Mouse (Mus musculus) kidney, adult 2 months (tissue): ENCODE data around the gene Ifngr1. TPM values are rescaled to one million over a fixed set of nuclear protein-coding genes. Genes with fewer than 3 reads are reported as not detected.

Experiments used
- DNase-seq: peaks from one replicate; pipeline ENCODE4 v3.0.0; 2021
- H3K27ac ChIP-seq: fragments of 200-500 bp; 2 replicates; pipeline ENCODE4 v1.5.1; 2012; ENCODE audit warnings: low read depth, low read length, control low read depth, inconsistent platforms; ENCODE audit not compliant: insufficient read depth
- H3K27me3 ChIP-seq: fragments of 200-500 bp; replicated peaks from 2 replicates; pipeline ENCODE4 v1.6.1; 2012; ENCODE audit warnings: mild to moderate bottlenecking, moderate library complexity, low read length, inconsistent platforms; ENCODE audit not compliant: control insufficient read depth, insufficient read depth
- H3K36me3 ChIP-seq: fragments of 200-500 bp; 2 replicates; pipeline ENCODE4 v1.6.1; 2012; ENCODE audit warnings: mild to moderate bottlenecking, moderate library complexity, low read length, inconsistent platforms; ENCODE audit not compliant: control insufficient read depth, insufficient read depth
- H3K4me1 ChIP-seq: fragments of 200-500 bp; 2 replicates; pipeline ENCODE4 v1.6.1; 2011; ENCODE audit warnings: low read length; ENCODE audit not compliant: control insufficient read depth, insufficient read depth
- H3K4me3 ChIP-seq: fragments of 200-500 bp; 2 replicates; pipeline ENCODE4 v1.5.1; 2011; ENCODE audit warnings: mild to moderate bottlenecking, low read depth, low read length, control low read depth; ENCODE audit not compliant: insufficient read depth
- CTCF ChIP-seq: fragments of 200-500 bp; conservative IDR thresholded peaks from 2 replicates; pipeline ENCODE4 v1.5.1; 2011; ENCODE audit warnings: low read depth, mild to moderate bottlenecking, control low read depth, low read length, moderate library complexity, mixed read lengths; ENCODE audit not compliant: insufficient read depth, insufficient read length
- POLR2A ChIP-seq: fragments of 200-500 bp; IDR thresholded peaks from one replicate; pipeline ENCODE4 v1.6.1; 2011; ENCODE audit warnings: low read depth, low read length, control low read depth
- WGBS: fragments of 180-500 bp; shearing (Covaris S2); methylation state at CpG from one replicate; pipeline ENCODE4 v1.1.7; 2018; 5-methylcytosine and 5-hydroxymethylcytosine counted together
- polyA plus RNA-seq: library from polyadenylated mRNA; depleted of rRNA; stranded (reverse); fragments of >200 nt; gene quantifications from 2 replicates; pipeline ENCODE4 v1.2.3, GENCODE M21; 2012

Ifngr1 gene
- polyA plus RNA-seq, 1 experiment = 23.9 TPM

DNA sequence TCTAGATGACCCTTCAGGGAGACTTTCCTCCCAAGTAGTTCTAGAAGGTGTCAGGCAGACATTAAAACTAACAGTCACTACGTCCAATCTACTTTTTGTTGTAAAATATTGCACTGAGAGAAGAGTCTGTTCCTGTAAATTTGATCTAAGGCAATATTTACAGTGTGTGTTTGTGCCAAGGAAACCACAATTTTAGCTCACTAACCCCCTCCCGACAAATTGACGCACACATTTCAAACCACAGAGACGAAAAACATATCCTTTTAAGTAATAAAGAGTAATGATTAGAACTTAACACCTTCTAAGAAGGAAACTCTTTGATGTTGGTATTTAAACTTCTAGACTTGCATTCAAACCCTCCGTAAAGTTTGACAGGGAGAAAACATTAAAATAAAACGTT is 13.7 kb upstream of the Ifngr1 start:
- Histone ChIP-seq H3K36me3 (no peaks in the 10 kb centered on the region), H3K4me3 (no peak overlapping the region), H3K27me3 (no peaks in the 10 kb centered on the region), H3K4me1 (no peaks in the 10 kb centered on the region), H3K27ac (no peak overlapping the region)
- 72% methylated on average over 6 of the region's 6 CpGs for WGBS
- TF ChIP-seq CTCF (no peak), POLR2A (no peak)
- no peak for DNase-seq

DNA sequence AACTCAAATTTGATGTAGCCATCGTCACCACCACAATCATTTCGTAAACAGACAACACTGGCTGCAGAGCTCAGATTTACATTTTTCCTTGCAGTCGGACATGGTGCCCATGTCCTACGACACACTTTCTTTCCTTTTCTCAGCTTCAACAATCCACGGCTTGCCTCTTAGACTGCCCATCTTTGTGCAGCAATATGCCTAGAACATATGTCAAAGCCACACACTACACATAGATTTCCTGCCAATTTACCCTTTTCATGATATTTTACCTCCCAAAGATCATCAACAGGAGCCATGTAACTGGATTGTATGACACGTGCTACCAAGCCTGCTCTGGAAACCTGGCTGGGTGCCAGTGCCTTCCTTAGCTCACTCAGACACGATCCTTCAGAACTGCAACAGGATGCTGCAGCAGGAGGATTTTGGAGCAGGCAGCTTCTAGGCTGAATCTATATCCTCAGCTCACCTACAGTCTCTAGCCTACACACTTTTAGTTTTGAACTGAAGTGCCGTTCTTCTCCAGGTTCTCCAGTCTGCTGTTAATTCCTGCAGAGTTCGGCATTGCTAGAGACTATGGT is 13.3 kb upstream of the Ifngr1 start:
- H3K36me3 ChIP-seq = no peaks in the 10 kb centered on the region
- H3K4me3 ChIP-seq = no peak overlapping the region
- WGBS = 61% methylated on average over 9 of the region's 9 CpGs
- H3K4me1 ChIP-seq = no peaks in the 10 kb centered on the region; the same call in 1 of the 2 replicates
- TF ChIP-seq POLR2A (no peak), CTCF (no peak)
- H3K27me3 ChIP-seq = no peaks in the 10 kb centered on the region
- no peak overlapping the region for H3K27ac ChIP-seq
- peak; percentile 28 for DNase-seq

- no peak overlapping the region for H3K27ac ChIP-seq
- no peaks in the 10 kb centered on the region for H3K27me3 ChIP-seq
- no peak for DNase-seq
- peaks cover 3% of the 10 kb centered on the region; the same call in 1 of the 2 replicates for H3K4me1 ChIP-seq
- WGBS = 54% methylated on average over 3 of the region's 3 CpGs
- no peaks in the 10 kb centered on the region for H3K36me3 ChIP-seq
- H3K4me3 ChIP-seq = no peak overlapping the region
- TF ChIP-seq POLR2A (no peak), CTCF (no peak)
These were observed 11.1 kb upstream of the Ifngr1 start for GRCm38 (mm10) chr10:19580660-19581059.

DNA sequence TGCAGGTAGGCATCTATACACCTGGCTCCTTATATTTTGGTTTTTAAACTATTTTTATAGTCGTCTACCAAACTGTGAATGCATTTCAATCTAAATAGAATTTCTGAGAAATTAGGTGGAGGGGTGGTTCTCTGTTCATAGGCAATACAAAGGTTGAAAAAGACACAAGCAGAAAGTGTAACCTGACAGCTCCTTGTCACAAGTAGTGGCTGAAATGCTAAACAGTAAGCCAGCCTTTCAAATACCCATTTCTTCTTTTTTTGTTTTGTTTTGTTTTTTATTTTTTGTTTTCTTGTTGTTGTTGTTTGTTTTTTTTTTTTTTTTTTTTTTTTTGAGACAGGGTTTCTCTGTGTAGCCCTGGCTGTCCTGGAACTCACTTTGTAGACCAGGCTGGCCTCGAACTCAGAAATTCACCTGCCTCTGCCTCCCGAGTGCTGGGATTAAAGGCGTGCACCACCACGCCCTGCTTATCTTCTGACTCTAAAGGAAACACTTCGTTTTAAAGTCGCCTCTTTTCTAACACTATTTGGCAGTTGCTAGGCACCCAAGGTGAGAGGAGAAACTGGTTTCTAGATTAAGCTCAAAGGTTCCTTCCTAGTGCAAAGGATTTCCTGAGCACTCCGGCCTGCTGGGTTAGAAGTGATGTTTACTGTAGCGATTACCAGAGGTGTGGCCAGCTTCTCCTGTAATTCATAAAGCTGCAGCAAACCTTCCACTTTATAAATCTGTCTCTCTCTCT is 9.7 kb upstream of the Ifngr1 start:
- no peaks in the 10 kb centered on the region for H3K36me3 ChIP-seq
- H3K4me1 ChIP-seq = peaks cover 3% of the 10 kb centered on the region; the same call in 1 of the 2 replicates
- no peak overlapping the region for H3K27ac ChIP-seq
- no peak for TF ChIP-seq CTCF
- no peak for TF ChIP-seq POLR2A
- no peak for DNase-seq
- no peaks in the 10 kb centered on the region for H3K27me3 ChIP-seq
- H3K4me3 ChIP-seq = no peak overlapping the region
- WGBS = 56% methylated on average over 9 of the region's 9 CpGs

DNA sequence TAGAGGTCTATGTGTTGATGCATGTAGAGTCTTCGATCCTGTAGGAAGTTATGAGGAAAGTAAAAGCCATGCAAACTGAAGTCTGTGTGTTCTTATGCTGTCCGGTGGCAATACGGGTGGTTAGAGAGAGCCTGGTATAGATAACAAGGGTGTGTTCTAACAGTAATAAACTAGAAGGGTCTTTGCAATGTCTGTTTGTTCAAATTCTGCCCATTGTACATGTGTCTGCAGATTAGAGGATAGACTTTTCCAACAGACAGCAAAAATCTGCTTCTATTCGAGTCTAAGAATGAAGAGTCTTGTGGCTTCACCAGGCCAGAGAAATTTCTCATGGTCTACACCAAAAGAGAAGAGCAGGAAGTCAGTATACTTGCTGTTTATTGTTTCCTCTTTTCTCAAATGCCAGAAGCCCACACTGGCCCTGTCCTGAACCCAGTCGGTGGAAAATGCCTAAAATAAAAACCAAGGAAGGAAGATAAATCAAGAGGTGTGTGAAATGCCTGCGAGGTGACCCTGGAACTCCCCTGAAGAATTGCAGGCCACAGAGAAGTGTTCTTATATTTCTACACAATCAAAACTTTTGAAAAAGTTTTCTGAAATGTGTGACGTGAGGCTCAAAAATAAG is 8.8 kb upstream of the Ifngr1 start:
- no peak for TF ChIP-seq POLR2A
- TF ChIP-seq CTCF = no peak
- Histone ChIP-seq H3K27ac (peak overlapping the region; percentile 50), H3K36me3 (no peaks in the 10 kb centered on the region), H3K4me3 (no peak overlapping the region), H3K27me3 (no peaks in the 10 kb centered on the region), H3K4me1 (peaks cover 3% of the 10 kb centered on the region; the same call in 1 of the 2 replicates)
- WGBS = 60% methylated on average over 7 of the region's 7 CpGs
- no peak for DNase-seq

GRCm38 (mm10) chr10:19584064-19584463 is 7.7 kb upstream of the Ifngr1 start:
- Histone ChIP-seq H3K4me3 (no peak overlapping the region), H3K36me3 (no peaks in the 10 kb centered on the region), H3K4me1 (peaks cover 3% of the 10 kb centered on the region; the same call in 1 of the 2 replicates), H3K27me3 (no peaks in the 10 kb centered on the region), H3K27ac (no peak overlapping the region)
- WGBS = 88% methylated on average over 2 of the region's 2 CpGs
- peak; percentile 34 for DNase-seq
- TF ChIP-seq POLR2A (no peak), CTCF (no peak)

- 94% methylated on average over 1 of the region's 1 CpGs for WGBS
- TF ChIP-seq POLR2A (no peak), CTCF (no peak)
- Histone ChIP-seq H3K4me1 (peaks cover 3% of the 10 kb centered on the region; the same call in 1 of the 2 replicates), H3K27me3 (no peaks in the 10 kb centered on the region), H3K27ac (no peak overlapping the region), H3K4me3 (no peak overlapping the region), H3K36me3 (no peaks in the 10 kb centered on the region)
- no peak for DNase-seq
These were observed 6.9 kb upstream of the Ifngr1 start for GRCm38 (mm10) chr10:19584846-19585245.
